Mouse (Mus musculus) adrenal gland, postnatal 25 days (tissue): ENCODE results near the gene Mon1b. TPM values are rescaled to one million over a fixed set of nuclear protein-coding genes. Genes with fewer than 3 reads are reported as not detected.

Experiments used
- DNase-seq: peaks from one replicate; pipeline ENCODE4 v3.0.0; 2021; ENCODE audit warnings: mixed read lengths
- total RNA-seq: library from RNA; stranded (reverse); gene quantifications from 2 replicates; pipeline ENCODE4 v1.2.3, GENCODE M21; 2021

Mon1b gene
- total RNA-seq, 1 experiment from 2014 or later: 24.9 TPM

DNA sequence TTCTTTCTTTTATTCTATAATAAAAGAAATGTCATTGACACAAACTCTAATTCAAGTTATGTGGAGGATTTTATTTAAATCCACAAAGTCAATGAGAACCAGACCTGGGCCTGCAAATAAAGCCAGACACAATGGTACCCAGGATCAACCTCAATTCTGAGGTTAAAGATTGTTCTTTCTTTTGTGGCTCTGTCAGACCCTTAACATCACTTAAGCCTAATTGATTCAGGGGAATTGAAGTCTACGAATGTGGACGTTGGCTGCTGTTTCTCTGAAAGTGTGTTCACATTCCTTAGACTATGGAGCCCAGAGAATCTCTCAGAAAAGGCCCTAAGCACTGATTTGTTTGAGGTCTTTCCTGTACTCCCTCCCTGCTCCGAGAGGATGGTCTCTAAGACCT, 37.9 kb downstream of the Mon1b start:
- DNase-seq: no peak

GRCm38 (mm10) chr8:113674611-113675010, 39.2 kb downstream of the Mon1b start:
- no peak for DNase-seq

- DNase-seq: peak; percentile 20
Observed at GRCm38 (mm10) chr8:113675281-113675680, 39.9 kb downstream of the Mon1b start.

- DNase-seq: no peak
Observed at GRCm38 (mm10) chr8:113676811-113677210, 41.4 kb downstream of the Mon1b start.

DNA sequence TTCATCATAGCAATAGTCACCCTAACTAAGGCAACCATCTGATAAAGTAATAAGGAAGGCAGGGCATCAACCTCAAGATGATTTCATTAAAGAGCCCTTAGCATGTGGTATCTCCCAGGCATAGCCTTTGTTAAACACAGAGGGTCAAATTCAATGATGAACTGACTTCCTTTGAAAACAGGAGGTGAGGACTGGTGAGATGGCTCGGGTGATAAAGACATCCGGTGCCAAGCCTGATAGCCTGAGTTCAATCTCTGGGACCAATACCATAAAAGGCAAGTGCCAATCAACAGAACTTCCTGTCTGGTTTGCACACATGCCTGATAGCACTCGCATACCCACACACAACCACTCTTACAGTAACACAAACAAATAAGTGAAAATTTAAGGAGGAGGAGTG, 44.0 kb downstream of the Mon1b start:
- DNase-seq: no peak

DNA sequence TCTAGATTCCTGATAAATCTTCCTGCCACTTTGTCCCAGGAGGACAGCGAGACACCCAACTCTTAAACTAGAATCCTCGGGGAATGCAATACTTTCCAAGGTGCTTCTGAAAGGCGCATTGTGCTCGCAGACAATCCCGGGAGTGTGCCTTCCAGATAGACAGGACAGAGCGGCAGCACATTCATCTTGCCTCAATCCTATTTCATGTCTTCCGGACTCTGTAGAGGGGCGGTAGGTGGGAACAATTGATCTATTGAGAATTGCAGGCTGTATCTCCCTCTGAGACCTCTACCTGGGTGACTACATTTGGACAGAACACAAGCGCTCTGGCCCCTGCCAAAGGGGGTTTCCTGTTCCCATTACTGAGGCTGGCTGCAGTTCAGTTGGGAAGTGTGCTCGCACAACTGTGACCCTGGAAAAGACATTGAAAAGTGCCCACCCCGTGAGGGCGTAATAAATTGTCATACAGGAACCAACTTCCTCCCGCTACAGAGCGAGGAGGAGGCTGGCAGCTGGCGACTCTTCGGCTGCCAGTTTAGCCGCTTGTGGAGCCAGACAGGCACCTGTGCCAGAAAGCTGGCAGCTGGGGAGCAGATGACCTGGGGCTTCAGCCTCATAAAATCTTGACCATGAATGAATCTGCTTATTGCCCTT, 52.6 kb downstream of the Mon1b start:
- DNase-seq: peak; percentile 6

DNA sequence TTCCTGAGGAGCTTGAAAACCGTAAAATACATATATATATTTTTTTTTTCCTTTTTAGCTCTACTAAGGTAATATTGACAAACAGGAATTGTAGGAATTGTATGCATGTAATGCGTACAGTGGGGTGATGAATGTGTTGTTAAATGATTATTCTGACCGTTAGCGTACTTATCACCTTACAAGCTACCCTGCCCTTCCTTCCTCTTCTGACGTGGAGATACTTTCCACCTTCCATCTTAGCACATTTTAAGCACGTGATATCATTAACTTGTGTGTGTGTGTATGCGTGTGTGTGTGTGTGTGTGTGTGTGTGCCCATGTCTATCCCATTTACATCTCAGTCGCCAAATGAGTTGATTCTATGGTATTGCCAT, 53.1 kb downstream of the Mon1b start:
- DNase-seq: no peak

DNA sequence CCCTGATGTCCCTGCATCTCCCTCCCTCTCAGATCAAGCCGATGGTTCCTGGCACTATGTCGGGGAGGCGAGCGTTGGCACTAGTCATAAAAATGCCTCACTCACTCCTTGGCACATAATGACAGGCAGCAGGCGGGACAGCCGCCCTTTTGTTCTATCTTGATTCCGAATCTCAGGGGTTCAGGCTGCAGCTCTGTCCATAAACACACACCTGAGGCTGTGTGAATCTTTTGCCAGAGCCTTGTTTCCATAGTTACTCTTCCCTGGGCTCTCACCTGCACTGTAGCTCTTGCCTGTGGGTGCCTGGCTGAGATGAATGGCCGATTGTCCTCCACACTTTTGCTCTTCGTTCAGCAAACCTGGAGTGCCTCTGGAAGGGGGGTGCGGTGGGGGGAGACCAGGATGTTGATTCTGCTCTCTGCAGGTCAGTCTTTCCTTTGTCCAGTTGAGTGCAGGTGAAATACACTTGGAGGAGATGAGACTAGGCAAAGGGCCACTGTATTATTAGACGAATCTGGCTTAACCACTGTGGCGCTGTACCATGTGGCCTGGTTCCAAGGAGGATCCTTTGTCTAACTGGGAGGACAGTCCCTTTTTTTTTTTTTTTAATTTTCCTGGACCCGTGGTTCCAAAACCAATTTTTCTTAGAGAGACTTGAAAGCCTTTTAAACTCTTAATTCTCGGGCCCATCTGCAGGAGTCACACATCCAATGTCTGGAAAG, 56.4 kb downstream of the Mon1b start:
- no peak for DNase-seq

Other genes with a start within 250 kb of the Mon1b start
- not detected in 2 replicates for gene Syce1l, start 7.6 kb downstream of the Mon1b start, total RNA-seq
- gene Adamts18, start 213.2 kb downstream of the Mon1b start, total RNA-seq: 0.71 TPM in 1 of 2 replicates, not detected in the other